Mouse (Mus musculus): ENCODE results near the gene BC051665. TPM values are rescaled to one million over a fixed set of nuclear protein-coding genes. Genes with fewer than 3 reads are reported as not detected.

Gene BC051665
- not detected for total RNA-seq (2021)
- long read RNA-seq, experiment 1 = 0 reads
- long read RNA-seq, experiment 2 = 0 reads

DNA sequence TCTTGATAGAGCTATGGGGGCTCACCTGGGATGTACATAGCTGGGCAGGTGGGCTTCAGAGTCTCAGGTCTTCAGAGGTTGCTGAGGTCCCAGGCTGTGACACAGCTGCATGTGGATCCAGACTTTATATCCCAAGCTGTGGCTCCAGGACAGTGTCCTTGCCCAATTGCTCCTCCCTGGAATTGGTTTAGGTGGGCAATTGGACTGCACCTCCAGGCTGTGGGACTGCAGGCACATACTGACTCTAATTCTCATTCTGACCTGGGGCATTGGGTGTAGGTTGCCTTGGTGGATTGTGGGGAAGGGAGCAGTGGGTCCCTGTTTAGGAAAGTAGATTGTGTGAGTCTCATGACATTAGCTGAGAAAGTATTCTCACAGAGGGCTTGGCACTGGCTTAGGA, at the start of gene BC051665:
Gene BC051665, minus strand, starts transcription at position 101 of the 400 bp plus-strand sequence.
- intact Hi-C loops (cut with DNase I) = no loop called here
- DNase-seq = no peak

GRCm38 (mm10) chr13:60826052-60826451, 39.9 kb upstream of the BC051665 start:
- intact Hi-C loops (cut with DNase I) = no loop called here
- DNase-seq = no peak

DNA sequence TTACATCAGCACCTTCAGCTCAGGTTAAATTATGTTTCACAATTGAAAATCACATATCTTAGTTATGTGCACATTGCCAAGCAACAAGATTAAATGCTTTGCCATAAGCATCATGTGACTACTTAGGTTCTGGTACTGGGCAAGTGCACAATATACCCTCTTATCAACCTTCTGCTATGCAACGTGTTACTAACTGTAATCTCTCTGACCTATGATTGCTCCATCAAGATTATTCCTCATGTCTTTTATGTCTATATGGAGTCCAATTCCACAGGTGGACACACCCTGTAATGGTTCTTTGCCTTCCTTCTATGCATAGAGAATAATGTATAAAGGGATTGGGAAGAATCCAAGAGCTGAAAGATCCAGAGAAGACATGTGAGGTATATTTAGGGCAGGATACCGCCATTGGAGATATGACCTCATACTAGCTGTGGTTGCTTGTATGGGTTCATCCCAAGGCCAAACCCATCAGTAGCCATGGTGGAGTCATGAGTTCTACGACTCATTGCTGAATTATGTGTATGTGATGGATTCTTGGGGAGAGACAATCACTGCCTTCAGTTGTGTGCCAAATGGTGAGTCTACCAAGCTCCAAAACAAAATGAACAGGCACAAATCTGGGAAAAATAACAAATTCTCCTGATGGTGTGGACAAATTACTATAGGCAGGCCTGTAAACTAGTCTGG, 34.5 kb upstream of the BC051665 start:
- intact Hi-C loops (cut with DNase I) = no loop called here

GRCm38 (mm10) chr13:60819469-60819868, 33.3 kb upstream of the BC051665 start:
- intact Hi-C loops (cut with DNase I) = loop anchor here (5.0 kb wide), 1 partner anchor 57 kb away; no protein-coding TSS in a partner anchor
- DNase-seq = no peak

More for the DNA sequence above, 34.5 kb upstream of the BC051665 start:
- no peak for DNase-seq

- intact Hi-C loops (cut with DNase I) = no loop called here
- DNase-seq = no peak
These were observed 27.6 kb upstream of the BC051665 start for GRCm38 (mm10) chr13:60813722-60814121.

- intact Hi-C loops (cut with DNase I) = no loop called here
- no peak for DNase-seq
These were observed 26.6 kb upstream of the BC051665 start for GRCm38 (mm10) chr13:60812768-60813167.

- intact Hi-C loops (cut with DNase I) = no loop called here
- no peak for DNase-seq
These were observed 23.5 kb upstream of the BC051665 start for GRCm38 (mm10) chr13:60809690-60810089.

DNA sequence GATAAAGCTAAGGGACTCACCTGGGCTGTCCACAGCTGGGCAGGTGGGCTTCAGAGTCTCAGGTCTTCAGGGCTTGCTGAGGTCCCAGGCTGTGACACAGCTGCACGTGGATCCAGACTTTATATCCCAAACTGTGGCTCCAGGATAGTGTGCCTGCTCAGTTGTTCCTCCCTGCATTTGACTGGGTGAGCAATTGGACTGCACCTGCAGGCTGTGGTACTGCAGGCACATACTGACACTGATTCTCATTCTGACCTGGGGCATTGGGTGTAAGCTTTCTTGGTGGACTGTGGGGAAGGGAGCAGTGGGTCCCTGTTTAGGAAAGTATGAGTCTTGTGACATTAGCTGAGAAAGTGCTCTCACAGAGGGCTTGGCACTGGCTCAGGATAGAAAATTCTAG, 16.6 kb upstream of the BC051665 start, which contains the start of gene Ctsll3:
Gene Ctsll3, minus strand, starts transcription at position 101 of the 400 bp plus-strand sequence.
- no peak for DNase-seq
- intact Hi-C loops (cut with DNase I) = no loop called here

DNA sequence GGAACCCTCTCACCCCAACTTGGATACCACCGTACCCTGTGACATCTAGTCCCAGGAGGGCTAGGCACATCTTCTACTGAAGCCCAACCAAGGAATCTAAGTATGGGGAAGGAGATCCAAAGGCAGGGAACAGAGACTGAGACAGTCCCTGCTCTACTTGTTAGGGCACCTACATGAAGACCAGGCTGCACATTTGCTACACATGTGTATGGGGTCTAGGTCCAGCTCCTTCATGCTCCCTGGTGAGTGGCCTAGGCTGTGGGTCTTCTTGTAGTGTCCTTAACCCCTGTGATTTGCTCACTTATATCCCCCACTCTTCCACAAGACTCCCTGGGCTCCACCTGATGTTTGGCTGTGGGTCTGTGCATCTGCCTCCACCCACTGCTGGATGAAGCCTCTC, 3.3 kb upstream of the BC051665 start:
- no peak for DNase-seq
- intact Hi-C loops (cut with DNase I) = no loop called here

DNA sequence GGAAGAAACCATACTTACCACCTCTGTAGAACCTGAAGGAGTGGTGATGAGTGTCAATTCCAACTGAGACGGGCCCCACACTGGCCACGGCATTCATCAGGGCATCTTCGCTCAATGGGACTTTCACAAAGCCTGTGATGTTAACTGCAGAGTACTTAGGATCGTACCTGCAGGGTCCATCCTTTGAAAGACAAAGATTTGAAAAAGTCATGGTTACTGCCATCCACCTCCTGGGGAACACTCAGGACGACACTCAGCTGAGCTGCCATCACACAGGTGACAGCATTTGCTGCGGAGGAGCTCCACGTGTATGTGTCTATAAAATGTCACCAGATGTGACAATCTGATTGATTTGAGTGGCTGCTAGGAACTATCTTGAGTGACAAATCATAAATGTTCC, 2.9 kb downstream of the BC051665 start:
- intact Hi-C loops (cut with DNase I) = no loop called here

DNA sequence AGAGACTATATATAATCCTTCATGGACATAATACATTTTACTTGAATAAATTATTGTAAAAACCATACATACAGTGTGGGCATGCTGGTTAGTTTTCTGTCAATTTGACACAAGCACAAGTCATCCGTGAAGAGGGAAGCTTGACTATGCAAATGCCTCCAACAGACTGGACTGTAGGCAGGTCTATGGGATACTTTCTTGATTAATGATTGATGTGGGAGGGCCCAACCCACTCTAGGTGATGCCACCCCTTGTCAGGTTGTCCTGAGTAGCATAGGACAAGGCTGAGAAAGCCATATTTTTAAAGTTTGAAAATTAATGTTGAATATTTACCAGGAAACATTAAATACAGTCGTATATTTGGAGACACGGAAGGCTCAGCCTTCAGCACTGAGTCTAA, 5.6 kb downstream of the BC051665 start:
- intact Hi-C loops (cut with DNase I) = no loop called here
- DNase-seq = no peak

More for the DNA sequence above, 2.9 kb downstream of the BC051665 start:
- no peak for DNase-seq

DNA sequence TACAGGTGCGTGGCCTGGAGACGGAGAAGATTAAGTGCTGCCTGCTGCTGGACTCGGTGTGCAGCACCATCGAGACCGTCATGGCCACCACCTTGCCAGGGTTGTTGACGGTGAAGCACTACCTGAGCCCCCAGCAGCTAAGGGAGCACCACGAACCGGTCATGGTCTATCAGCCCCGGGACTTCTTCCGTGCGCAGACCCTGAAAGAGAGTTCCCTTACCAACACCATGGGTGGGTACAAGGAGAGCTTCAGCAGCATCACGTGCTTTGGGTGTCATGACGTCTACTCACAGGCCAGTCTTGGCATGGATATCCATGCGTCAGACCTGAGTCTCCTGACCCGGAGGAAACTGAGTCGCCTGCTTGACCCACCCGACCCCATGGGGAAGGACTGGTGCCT, 25.0 kb downstream of the BC051665 start:
- intact Hi-C loops (cut with DNase I) = loop anchor here (5.0 kb wide), 1 partner anchor 56 kb away; no protein-coding TSS in a partner anchor
- DNase-seq = no peak

DNA sequence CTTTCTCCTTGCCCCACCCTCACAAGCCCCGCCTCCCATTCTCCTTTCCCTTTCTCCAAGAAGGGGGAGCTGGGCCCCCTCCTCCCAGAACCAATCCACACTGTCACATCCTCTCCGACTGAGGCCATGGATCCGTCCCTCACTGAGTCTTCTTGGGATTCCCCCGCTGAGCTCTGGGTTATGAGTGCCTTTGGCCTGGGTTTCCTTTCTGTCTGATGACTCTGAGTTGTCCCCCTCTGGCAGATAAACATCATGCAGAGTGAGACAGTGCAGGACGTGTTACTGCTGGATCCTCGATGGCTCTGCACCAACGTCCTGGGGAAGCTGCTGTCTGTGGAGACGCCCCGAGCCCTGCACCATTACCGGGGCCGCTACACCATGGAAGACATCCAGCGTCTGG, 25.8 kb downstream of the BC051665 start:
- DNase-seq = no peak
- intact Hi-C loops (cut with DNase I) = loop anchor here (5.0 kb wide), 1 partner anchor 57 kb away; no protein-coding TSS in a partner anchor

DNA sequence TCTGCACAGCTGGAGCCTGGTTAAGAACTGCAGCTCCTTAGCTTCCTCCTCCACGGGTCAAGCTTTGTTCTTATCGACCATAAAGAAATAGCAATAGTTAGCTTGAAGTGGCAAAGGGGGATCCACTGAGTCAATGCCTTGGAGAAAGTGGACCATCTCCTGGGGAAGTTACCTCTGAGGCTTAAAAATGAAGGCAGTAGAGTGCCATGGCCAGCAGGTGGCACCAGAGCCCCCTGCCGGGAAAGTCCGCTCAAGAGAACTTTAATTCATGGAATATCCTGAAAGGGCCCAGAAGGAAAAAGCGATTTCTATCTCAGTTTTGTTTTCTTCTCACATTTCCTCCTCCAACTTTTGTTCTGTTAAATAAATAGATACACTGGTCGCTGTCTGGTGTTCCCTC, 27.0 kb downstream of the BC051665 start:
- DNase-seq = peak; percentile 29 to 40
- intact Hi-C loops (cut with DNase I) = no loop called here

DNA sequence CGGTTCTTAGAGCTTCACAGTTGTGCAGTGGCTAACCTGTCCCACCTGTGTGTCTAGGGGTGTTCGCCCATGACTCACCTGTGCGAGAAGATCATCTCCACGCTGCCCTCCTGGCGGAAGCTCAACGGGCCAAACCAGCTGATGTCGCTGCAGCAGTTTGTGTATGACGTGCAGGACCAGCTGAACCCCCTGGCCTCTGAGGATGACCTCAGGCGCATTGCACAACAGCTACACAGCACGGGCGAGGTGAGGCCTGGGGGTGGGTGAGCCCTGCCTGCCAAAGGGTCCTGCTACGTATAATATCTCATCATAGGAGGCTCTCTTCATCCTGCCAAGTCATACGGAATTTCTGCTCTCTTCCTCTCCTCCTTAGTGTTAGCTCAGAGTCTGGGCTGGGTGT, 28.9 kb downstream of the BC051665 start:
- no peak for DNase-seq
- intact Hi-C loops (cut with DNase I) = no loop called here

GRCm38 (mm10) chr13:60755251-60755650, 30.9 kb downstream of the BC051665 start:
- no peak for DNase-seq
- intact Hi-C loops (cut with DNase I) = no loop called here

GRCm38 (mm10) chr13:60753216-60753615, 32.9 kb downstream of the BC051665 start:
- DNase-seq = no peak
- intact Hi-C loops (cut with DNase I) = no loop called here

- no peak for DNase-seq
- intact Hi-C loops (cut with DNase I) = no loop called here
These were observed 35.2 kb downstream of the BC051665 start for GRCm38 (mm10) chr13:60750930-60751329.

DNA sequence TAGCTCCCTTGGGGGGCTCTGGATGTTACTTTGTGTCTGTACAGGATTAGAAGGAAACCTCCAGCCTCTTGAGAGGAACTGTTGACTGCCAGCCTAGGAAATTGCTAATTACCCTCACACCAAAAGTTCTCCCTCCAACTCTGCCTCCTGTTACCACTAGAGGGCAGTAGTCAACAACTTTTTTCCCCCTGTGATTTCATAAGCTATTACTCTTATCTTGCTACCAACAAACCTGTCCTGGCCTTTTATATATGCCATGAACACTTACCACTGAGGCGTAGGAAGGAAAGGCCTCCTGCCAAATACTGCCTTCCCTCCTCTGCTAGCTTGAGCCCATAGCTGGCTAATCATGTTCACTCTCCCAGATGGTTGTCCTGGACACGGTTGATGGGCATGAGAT, 37.6 kb downstream of the BC051665 start:
- no peak for DNase-seq
- intact Hi-C loops (cut with DNase I) = no loop called here

DNA sequence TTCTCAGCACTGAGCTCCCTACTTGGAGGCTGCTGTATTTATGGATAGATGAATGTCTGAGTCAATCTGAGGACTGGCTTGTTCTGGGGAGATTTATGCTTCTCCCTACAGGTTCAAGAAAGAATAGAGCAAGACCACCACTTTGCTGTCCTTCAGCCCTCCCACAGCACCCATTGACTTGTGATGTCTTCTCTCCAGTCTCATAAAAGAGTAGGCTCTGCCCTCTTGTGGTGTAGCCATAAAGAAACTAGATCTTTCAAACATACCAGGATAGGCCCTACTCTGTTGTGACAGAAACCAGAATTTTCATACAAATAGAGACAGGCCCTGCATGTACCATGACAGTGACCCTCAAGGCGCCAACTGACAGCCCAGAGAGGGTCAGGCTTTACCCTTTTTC, 39.0 kb downstream of the BC051665 start:
- DNase-seq = no peak
- intact Hi-C loops (cut with DNase I) = no loop called here

- DNase-seq = no peak
- intact Hi-C loops (cut with DNase I) = no loop called here
These were observed 39.9 kb downstream of the BC051665 start for GRCm38 (mm10) chr13:60746271-60746670.

GRCm38 (mm10) chr13:60745358-60745757, 40.8 kb downstream of the BC051665 start:
- no peak for DNase-seq
- intact Hi-C loops (cut with DNase I) = no loop called here

All from gastrocnemius, postnatal 36 days (tissue).